Mouse (Mus musculus) spleen, postnatal 4 days (tissue): ENCODE results near the gene Atp2b4.

Source experiments
- DNase-seq, 2 experiments: peaks; one replicate each; pipeline ENCODE4 v3.0.0; 2022; ENCODE audit warnings: low spot score in 2 of 2

The Atp2b4 gene

DNA sequence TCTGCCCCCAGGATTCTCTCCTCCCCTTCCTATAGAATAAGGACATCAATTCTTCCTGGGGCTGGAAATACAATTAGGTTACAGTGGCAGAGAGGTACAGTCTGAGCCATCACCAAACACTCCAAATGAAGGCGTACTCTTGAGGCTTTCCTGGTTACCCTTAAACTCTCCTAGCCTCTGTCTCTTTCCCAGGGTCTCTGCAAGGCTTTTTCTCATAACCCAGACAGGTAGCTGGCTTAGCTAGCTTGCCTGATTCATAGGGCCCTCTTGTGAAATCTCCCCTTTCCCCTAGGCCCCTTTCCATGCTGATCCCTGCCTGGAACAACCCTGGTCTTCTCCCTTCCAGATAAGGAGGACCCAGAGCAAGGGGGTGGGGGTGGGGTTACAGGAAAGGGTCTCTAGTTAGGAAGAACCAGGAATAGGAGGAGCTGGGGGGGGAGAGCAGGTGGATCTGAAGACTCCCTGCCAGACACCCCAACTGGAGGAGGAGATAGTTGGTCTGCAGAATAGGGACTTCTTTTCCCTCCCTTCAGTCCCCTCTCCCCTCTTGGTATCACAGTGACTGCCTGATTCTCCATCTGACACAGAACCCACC is 1.9 kb downstream of the Atp2b4 start:
- no peak for DNase-seq

GRCm38 (mm10) chr1:133797979-133798820 is 2.6 kb downstream of the Atp2b4 start:
- peak; percentile 72 to 79 for DNase-seq

- DNase-seq, result peak in 1 of 2 experiments; percentile 57
Observed at GRCm38 (mm10) chr1:133797327-133797978, 3.4 kb downstream of the Atp2b4 start.

GRCm38 (mm10) chr1:133793646-133794045 is 7.2 kb downstream of the Atp2b4 start:
- no peak for DNase-seq

GRCm38 (mm10) chr1:133790011-133790410 is 10.8 kb downstream of the Atp2b4 start:
- DNase-seq, result no peak

- DNase-seq, result no peak
Observed at GRCm38 (mm10) chr1:133788864-133789263, 12.0 kb downstream of the Atp2b4 start.

DNA sequence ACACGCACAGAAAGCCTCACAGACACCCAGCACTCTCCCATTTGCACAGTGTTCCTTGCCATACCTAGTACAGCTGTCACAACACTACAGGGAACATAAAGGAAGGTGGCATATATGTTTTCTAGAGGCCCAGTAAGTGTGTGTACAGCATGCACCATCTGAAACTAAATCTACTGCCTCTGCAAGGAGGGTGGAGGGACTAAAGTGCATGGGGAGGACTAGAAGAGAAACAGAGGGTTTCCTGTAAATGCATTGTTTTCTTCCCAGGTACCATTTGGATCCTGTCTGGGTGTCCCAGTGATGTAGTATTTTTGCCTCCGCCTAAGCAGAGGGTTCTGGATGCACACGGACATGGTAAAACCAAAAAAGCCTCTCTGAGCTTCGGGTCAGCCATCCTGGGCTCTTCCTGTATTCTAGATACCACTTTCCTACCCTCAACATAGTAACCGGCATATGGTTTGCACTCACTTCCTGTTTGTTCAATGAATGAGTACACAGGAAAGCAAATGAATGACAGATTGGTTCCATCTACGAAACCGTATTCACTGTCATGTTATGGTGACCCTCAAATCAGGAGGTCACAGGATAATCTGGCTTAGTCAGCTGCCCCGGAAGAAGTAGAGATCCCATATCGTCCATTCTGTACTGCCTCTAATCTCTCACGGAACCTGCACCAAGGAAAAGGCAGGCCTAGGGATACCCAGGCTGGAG is 13.2 kb downstream of the Atp2b4 start:
- no peak for DNase-seq

- no peak for DNase-seq
Observed at GRCm38 (mm10) chr1:133784621-133785020, 16.2 kb downstream of the Atp2b4 start.

DNA sequence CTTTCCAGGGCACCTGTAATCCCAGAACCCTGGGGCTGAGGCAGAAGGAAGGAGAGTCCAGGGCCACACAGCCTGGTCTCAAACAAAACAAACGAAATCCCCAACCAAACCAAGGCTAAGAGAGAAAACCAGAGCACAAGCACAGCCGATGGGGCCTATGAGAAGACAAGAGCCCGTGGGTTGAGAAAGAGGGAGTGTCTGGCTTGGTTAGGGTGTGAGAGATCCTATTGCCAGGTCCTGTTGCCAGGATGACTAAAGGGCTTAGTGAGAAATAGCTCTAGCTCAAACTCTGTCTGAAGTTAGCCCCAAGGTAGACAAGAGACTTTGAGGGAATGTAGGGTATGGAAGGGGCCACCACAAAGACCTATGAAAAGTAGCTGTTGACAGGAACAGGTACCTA is 19.3 kb downstream of the Atp2b4 start:
- DNase-seq, result no peak

- DNase-seq, result no peak
Observed at GRCm38 (mm10) chr1:133779043-133779442, 21.8 kb downstream of the Atp2b4 start.

DNA sequence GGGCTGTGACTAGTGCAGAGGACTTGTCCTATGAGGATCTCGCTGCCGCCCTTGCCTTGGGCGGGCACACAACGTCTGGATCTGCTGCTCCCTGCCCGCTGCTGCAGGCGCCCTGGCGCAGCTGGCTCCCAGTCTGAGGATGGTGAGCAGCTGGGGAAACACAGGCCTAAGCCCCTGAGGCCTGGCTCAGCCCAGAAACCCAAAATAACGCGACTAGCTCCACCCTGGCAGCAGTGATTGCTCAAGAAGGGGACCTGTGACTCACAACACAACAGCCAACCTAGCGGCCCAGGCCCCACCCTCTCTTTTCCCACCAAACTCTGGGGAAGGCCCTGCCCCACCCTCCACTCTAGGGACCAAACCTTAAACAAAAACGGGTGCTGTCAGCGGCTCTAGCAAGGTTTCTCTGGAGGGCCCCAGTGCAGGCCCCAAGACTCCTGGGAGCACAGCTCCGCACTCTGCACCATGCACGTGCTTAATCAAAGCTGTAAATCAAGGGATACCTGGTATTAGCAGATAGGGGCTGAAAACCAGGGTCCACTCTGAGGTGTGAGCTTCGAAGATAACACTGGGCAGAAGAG is 23.1 kb downstream of the Atp2b4 start:
- no peak for DNase-seq

- DNase-seq, result no peak
Observed at GRCm38 (mm10) chr1:133772553-133772952, 28.3 kb downstream of the Atp2b4 start.

DNA sequence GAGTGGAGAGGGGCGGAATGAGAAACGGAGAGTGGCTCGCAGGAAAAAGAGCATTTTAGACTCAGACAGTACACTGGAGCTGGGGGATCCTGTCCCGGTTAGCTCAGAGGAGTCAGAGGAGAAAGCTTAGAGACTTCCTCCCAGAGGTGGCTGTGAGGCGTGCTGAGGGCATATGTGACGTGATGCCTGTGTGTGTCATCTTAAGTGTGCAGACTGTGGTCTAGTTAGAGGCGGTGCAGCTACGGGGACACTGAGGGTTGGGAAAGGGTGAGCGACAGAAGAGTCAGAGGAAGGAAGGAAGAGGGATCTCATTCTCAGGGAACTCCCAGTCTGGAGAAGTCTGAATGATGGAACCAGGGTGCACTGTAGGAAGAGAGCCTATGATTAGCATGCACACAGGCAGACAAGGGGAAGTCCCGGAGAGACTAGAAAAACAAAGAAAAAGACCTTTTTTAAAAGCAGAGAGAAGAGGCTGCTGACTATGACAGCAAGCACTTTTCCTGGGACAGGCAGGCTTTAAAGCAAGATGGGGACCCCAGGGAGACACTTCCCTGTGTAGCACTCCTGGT is 28.9 kb downstream of the Atp2b4 start:
- no peak for DNase-seq

- no peak for DNase-seq
Observed at GRCm38 (mm10) chr1:133767994-133768393, 32.8 kb downstream of the Atp2b4 start.

DNA sequence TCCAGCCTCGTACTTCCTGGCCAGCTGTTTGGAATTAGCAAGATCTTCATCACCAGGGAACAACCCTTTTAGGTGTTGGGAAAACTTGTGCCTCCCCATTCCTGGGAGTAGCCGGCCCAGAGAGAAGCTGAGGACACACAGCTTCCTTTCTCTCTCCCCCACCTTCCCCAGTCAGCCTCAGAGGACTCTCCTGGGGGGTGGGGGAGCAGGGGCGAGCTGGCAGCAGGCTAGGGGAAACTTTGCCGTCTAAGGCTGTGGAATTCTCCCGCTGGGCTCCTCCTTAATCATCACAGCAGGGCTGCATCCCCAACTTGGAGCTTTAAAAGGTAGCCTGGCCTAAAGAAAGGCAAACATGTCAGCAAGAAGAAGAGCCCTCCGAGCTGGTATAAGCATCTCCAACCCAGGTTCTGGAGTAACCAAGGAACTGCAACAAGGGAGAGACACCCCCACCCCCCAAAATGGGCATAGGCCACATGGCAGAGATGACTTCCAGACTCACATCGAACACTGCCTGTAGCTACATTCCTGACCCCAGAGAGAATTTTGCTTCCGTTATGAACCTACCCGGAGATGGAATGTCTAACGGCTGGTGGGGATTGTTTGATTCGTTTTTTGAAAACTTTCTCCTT is 33.8 kb downstream of the Atp2b4 start:
- DNase-seq, result no peak

DNA sequence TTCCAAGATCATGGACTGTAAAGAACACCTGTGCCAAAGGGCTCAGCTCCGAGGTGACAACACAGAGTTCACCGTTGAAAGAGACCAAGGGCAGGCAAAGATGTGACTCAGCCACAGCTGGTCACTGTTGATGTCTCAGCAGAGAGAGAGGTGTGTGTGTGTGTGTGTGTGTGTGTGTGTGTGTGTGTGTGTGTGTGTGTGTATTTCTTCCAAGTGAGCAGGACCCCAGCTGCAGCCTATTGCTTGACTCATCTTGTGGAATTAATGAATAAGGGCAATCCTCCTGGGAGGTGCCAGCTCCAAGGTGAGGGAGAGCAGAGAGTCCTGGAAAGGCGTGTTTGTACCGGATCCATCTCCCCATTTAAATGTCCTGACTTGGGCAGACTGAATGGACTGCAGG is 35.5 kb downstream of the Atp2b4 start:
- DNase-seq, result no peak

- no peak for DNase-seq
Observed at GRCm38 (mm10) chr1:133762946-133763422, 37.9 kb downstream of the Atp2b4 start.

DNA sequence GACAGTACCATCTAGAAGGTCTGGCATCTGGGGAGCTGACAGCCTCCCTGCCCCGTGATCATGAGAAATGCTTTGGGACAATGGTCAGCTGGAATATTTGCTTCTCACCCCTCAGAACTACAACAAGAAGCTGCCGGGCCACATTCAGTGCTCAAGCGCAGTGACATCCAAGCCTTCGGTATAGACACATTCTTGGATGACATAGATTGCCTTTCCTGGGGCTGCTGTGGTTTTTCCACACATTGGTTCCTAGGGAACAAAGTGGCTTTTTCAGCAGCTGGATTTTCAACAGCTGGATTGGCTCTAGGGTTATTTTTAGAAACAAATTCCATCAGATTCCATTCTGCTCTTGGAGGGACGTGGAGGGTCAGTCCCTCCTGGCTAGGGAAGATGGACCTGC is 39.6 kb downstream of the Atp2b4 start:
- DNase-seq, result no peak

- peak in 1 of 2 experiments; percentile 48 for DNase-seq
Observed at GRCm38 (mm10) chr1:133754317-133754868, 46.4 kb downstream of the Atp2b4 start.

DNA sequence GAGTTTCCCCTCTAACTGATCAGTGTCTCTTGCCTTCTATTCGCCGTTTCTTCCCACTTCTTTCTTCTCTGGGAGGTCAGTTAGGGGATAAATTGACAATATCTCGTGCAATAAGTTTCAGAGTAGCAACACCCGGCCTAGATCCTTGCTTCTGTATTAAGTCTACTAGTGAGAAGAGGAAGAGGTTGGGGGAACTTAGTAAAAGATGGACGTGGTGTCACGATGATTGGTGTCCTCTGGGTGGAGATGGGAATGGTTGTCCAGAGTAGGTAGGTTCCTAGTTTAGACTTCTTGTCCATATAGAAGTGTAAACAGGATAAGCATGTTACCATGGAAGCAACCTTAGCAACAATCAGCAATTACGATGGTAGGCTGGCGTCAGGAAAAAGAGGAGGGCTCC is 47.5 kb downstream of the Atp2b4 start:
- DNase-seq, result no peak

- DNase-seq, result no peak
Observed at GRCm38 (mm10) chr1:133751621-133752020, 49.2 kb downstream of the Atp2b4 start.
